Mouse (Mus musculus) lung, embryonic 14.5 days (tissue): ENCODE data around the gene Bpgm. TPM values are rescaled to one million over a fixed set of nuclear protein-coding genes. Genes with fewer than 3 reads are reported as not detected.
A peak's percentile ranks its signal among the peaks of the same experiment; 100 is the strongest.

Experiments used
- ATAC-seq: fragments of 200-750 bp; cut with Nextera tagmentation; 2 replicates; pipeline ENCODE4 v1.8.0; 2017; ENCODE audit warnings: mild to moderate bottlenecking, moderate TSS enrichment, moderate library complexity; ENCODE audit not compliant: insufficient read depth
- DNase-seq: peaks from one replicate; pipeline ENCODE4 v3.0.0-alpha.2; 2015
- H3K27ac ChIP-seq: fragments of 300-500 bp; sonication (generic); 2 replicates; pipeline ENCODE4 v1.5.1; 2014; ENCODE audit warnings: low read depth, mild to moderate bottlenecking, moderate library complexity
- H3K27me3 ChIP-seq: fragments of 300-500 bp; sonication (generic); 2 replicates; pipeline ENCODE4 v1.6.1; 2014; ENCODE audit warnings: low read length, control low read depth; ENCODE audit not compliant: insufficient read depth
- H3K36me3 ChIP-seq: fragments of 300-500 bp; sonication (generic); 2 replicates; pipeline ENCODE4 v1.6.1; 2014; ENCODE audit warnings: control low read depth; ENCODE audit not compliant: insufficient read depth
- H3K4me1 ChIP-seq: fragments of 300-500 bp; sonication (generic); 2 replicates; pipeline ENCODE4 v1.6.1; 2014; ENCODE audit warnings: antibody characterized with exemption, control low read depth; ENCODE audit not compliant: insufficient read depth
- H3K4me2 ChIP-seq: fragments of 300-500 bp; sonication (generic); 2 replicates; pipeline ENCODE4 v1.6.1; 2014; ENCODE audit warnings: mild to moderate bottlenecking
- H3K4me3 ChIP-seq: fragments of 300-500 bp; sonication (generic); 2 replicates; pipeline ENCODE4 v1.5.1; 2014; ENCODE audit warnings: low read depth, low read length
- H3K9ac ChIP-seq: fragments of 300-500 bp; sonication (generic); 2 replicates; pipeline ENCODE4 v1.6.1; 2014
- H3K9me3 ChIP-seq: fragments of 300-500 bp; sonication (generic); 2 replicates; pipeline ENCODE4 v1.6.1; 2016; ENCODE audit warnings: low read depth, low read length, control low read depth
- CTCF ChIP-seq: IDR thresholded peaks from 2 replicates; pipeline ENCODE4 v1.5.1; 2016; ENCODE audit warnings: antibody characterized with exemption, low read depth
- WGBS: fragments of 180-500 bp; shearing (Covaris S2); extraction: QIAGEN DNeasy Blood & Tissue Kit; methylation state at CpG from one replicate; pipeline ENCODE4 v1.1.7; 2014; 5-methylcytosine and 5-hydroxymethylcytosine counted together
- polyA plus RNA-seq: library from polyadenylated mRNA; unstranded; fragments of >200 nt; fragmentation: Nextera tagmentation; extraction: Ambion mirVana; gene quantifications from 2 replicates; pipeline ENCODE4 v1.2.1, GENCODE M21; 2014

The Bpgm gene
- polyA plus RNA-seq, 1 experiment from 2014 or later, result 52.6 TPM

DNA sequence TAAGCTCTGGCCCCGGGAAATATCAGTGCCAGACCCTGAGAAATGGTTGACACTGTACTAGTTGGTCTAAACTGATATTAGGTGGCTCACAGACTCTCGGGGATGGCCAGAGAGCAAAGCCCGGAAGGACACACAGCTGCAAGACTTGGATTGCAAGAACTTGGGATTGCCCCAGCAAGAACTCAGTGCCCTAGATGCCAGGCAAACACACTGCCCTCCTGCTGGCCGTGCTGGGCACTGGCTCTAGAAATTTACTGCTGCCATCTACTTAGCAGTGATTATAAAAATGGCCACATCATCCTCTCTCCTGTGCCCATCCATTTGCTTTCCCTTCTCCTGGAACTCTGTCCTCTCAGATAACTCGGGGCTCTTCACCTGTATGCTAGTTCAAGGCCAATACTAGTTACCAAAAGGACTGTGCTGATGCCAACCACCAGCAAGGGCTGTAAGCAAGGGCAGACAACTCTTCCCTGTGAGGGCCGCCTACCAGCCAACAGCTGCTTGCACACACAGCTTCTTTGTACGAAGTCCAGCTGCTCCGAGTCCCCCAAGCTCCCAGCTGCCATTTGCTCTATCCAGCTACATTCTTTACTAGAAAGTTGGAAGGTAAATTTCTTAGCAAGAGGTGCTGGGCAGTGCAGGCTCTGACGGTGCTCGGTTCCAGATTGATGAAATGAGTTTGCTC lies 39.2 kb downstream of the Bpgm start:
- H3K4me2 ChIP-seq, result no peak overlapping the region
- no peak for ATAC-seq
- no peak overlapping the region for H3K4me3 ChIP-seq
- H3K27me3 ChIP-seq, result no peaks in the 10 kb centered on the region
- no peak; the same call in 1 of the 2 replicates for TF ChIP-seq CTCF
- peak overlapping the region; percentile 42; the same call in 1 of the 2 replicates for H3K27ac ChIP-seq
- WGBS, result 46% methylated on average over 10 of the region's 10 CpGs
- H3K4me1 ChIP-seq, result no peaks in the 10 kb centered on the region; the same call in none of the 2 replicates
- H3K9me3 ChIP-seq, result no peaks in the 10 kb centered on the region
- no peak overlapping the region for H3K9ac ChIP-seq
- DNase-seq, result peak; percentile 59
- no peaks in the 10 kb centered on the region for H3K36me3 ChIP-seq

DNA sequence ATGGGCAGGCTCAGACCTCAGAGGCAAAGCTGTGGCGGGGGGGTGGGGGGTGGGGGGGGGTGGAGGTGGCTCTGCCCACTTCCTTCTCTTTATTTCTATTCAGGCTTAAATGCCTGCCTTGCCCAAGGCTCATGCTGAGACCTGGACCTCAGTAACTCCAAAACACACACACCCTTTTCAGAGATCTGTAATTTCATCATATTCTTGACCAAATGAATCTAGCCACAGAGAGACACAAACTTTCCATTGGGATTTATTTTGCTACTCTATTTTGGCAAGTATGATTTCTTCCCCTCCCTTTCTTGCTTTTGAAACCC lies 39.7 kb downstream of the Bpgm start:
- WGBS, result 30% methylated on average over 1 of the region's 1 CpGs
- DNase-seq, result no peak

GRCm38 (mm10) chr6:34517750-34518149 lies 41.7 kb downstream of the Bpgm start:
- TF ChIP-seq CTCF, result no peak
- Histone ChIP-seq H3K4me1 (no peaks in the 10 kb centered on the region; the same call in none of the 2 replicates), H3K4me2 (no peak overlapping the region), H3K27me3 (no peaks in the 10 kb centered on the region), H3K9me3 (no peaks in the 10 kb centered on the region), H3K4me3 (no peak overlapping the region), H3K9ac (no peak overlapping the region), H3K27ac (no peak overlapping the region), H3K36me3 (no peaks in the 10 kb centered on the region)
- 81% methylated on average over 5 of the region's 5 CpGs for WGBS
- ATAC-seq (no peak), DNase-seq (no peak)

More for the DNA sequence above, 39.7 kb downstream of the Bpgm start:
- Histone ChIP-seq H3K27ac (no peak overlapping the region), H3K27me3 (no peaks in the 10 kb centered on the region), H3K4me2 (no peak overlapping the region), H3K36me3 (no peaks in the 10 kb centered on the region), H3K9ac (no peak overlapping the region), H3K4me3 (no peak overlapping the region), H3K4me1 (no peaks in the 10 kb centered on the region; the same call in none of the 2 replicates), H3K9me3 (no peaks in the 10 kb centered on the region)
- ATAC-seq, result no peak
- TF ChIP-seq CTCF, result no peak

DNA sequence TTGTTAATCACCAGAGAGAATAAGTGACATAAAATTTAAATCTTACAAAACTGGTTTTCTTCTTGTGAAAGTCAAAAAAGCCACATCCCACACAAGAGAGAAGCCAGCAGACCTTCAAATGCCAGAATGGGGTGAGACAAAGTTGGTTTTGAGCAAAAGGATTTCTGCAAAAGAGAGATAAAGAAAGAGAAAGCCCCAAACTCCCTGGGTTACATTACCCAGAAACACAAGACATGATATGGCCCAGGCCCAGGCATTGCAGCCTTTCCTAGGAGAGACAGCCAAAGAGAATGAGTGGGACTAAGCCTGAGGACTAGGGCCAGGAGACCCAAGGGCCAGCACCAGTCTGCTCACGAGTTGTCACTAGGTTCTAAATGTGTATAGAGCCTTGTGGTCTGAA lies 43.1 kb downstream of the Bpgm start:
- no peak for DNase-seq
- no peak overlapping the region for H3K4me3 ChIP-seq
- H3K9ac ChIP-seq, result no peak overlapping the region
- H3K9me3 ChIP-seq, result no peaks in the 10 kb centered on the region
- no peak overlapping the region for H3K27ac ChIP-seq
- WGBS, result 57% methylated on average over 1 of the region's 1 CpGs
- TF ChIP-seq CTCF, result no peak
- no peak for ATAC-seq
- H3K4me1 ChIP-seq, result no peaks in the 10 kb centered on the region; the same call in none of the 2 replicates
- H3K36me3 ChIP-seq, result no peaks in the 10 kb centered on the region
- H3K4me2 ChIP-seq, result no peak overlapping the region
- no peaks in the 10 kb centered on the region for H3K27me3 ChIP-seq

- ATAC-seq (no peak), DNase-seq (peak; percentile 40)
- WGBS, result 70% methylated on average over 2 of the region's 2 CpGs
- TF ChIP-seq CTCF, result no peak
- Histone ChIP-seq H3K4me3 (no peak overlapping the region), H3K27me3 (no peaks in the 10 kb centered on the region), H3K9ac (no peak overlapping the region), H3K4me1 (no peaks in the 10 kb centered on the region; the same call in 1 of the 2 replicates), H3K36me3 (no peaks in the 10 kb centered on the region), H3K4me2 (no peak overlapping the region), H3K9me3 (no peaks in the 10 kb centered on the region), H3K27ac (no peak overlapping the region)
Measured at GRCm38 (mm10) chr6:34520491-34520890, 44.5 kb downstream of the Bpgm start.

GRCm38 (mm10) chr6:34520912-34521311 lies 44.9 kb downstream of the Bpgm start:
- H3K4me2 ChIP-seq, result no peak overlapping the region
- 45% methylated on average over 6 of the region's 6 CpGs for WGBS
- no peak overlapping the region for H3K27ac ChIP-seq
- H3K4me3 ChIP-seq, result no peak overlapping the region
- H3K9ac ChIP-seq, result no peak overlapping the region
- no peak for TF ChIP-seq CTCF
- DNase-seq (no peak), ATAC-seq (no peak)
- H3K9me3 ChIP-seq, result no peaks in the 10 kb centered on the region
- no peaks in the 10 kb centered on the region for H3K27me3 ChIP-seq
- H3K36me3 ChIP-seq, result no peaks in the 10 kb centered on the region
- no peaks in the 10 kb centered on the region; the same call in 1 of the 2 replicates for H3K4me1 ChIP-seq

- H3K27ac ChIP-seq, result no peak overlapping the region
- H3K4me1 ChIP-seq, result peaks cover 7% of the 10 kb centered on the region
- H3K9me3 ChIP-seq, result no peaks in the 10 kb centered on the region
- H3K4me3 ChIP-seq, result no peak overlapping the region
- no peaks in the 10 kb centered on the region for H3K36me3 ChIP-seq
- ATAC-seq (no peak), DNase-seq (no peak)
- TF ChIP-seq CTCF, result no peak
- no peak overlapping the region for H3K9ac ChIP-seq
- H3K4me2 ChIP-seq, result no peak overlapping the region
- WGBS, result 61% methylated on average over 5 of the region's 5 CpGs
- no peaks in the 10 kb centered on the region for H3K27me3 ChIP-seq
Measured at GRCm38 (mm10) chr6:34523476-34523875, 47.5 kb downstream of the Bpgm start.

DNA sequence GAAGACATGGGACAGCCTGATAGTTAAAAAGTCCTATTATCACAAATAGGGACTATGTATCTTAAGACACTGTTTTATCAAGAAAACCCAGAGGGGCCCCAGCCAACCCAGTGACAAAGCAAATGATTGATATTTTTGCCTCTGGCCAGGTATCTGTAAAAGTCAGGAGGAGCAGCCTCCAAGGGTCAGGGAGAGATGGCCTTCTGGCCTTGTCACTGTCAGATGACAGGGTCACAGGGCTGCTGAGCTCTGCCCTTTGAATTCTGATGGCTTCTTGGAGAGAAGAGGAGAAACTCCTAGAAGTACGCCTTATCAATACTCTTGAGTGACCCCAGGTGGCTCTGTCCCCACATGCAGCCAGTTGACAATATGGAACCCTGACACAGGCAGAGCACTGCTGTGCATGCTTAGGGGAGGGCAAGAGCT lies 49.5 kb downstream of the Bpgm start:
- DNase-seq, result no peak
- TF ChIP-seq CTCF, result no peak
- no peak for ATAC-seq

More for the DNA sequence above, 49.5 kb downstream of the Bpgm start:
- no peak overlapping the region for H3K9ac ChIP-seq
- H3K4me3 ChIP-seq, result no peak overlapping the region
- 88% methylated on average over 1 of the region's 1 CpGs for WGBS
- no peaks in the 10 kb centered on the region for H3K9me3 ChIP-seq
- H3K4me1 ChIP-seq, result peaks cover 7% of the 10 kb centered on the region; the same call in 1 of the 2 replicates
- H3K27ac ChIP-seq, result no peak overlapping the region
- no peaks in the 10 kb centered on the region for H3K27me3 ChIP-seq
- no peaks in the 10 kb centered on the region for H3K36me3 ChIP-seq
- no peak overlapping the region for H3K4me2 ChIP-seq
